Mouse (Mus musculus) cerebral cortex, adult 2 months (tissue): Measurements from ENCODE around the gene Dusp22.

Source experiments
- WGBS: fragments of 180-500 bp; shearing (Covaris S2); methylation state at CpG from one replicate; pipeline ENCODE4 v1.1.7; 2018; 5-methylcytosine and 5-hydroxymethylcytosine counted together

Dusp22 gene

DNA sequence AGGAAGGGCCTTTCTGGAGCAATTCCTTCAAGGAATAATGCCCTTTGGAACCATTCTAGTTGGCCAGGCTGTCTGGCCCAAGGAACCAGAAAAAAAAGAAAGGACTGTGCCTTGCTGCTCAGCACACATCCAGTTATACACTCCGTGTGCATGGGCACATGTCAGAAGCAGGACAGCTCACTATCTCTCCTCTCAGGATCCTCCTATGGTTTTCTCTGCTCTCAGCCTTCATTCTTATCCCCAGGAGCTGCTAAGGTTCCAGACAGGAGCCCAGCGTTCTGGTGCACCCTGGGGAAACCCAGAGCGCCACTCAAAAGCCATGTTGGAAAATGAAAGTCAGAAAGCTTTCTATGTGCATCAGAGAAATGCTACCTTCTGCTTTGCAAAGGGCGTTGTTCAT is 55.8 kb downstream of the Dusp22 start:
- WGBS: 86% methylated on average over 4 of the region's 4 CpGs

DNA sequence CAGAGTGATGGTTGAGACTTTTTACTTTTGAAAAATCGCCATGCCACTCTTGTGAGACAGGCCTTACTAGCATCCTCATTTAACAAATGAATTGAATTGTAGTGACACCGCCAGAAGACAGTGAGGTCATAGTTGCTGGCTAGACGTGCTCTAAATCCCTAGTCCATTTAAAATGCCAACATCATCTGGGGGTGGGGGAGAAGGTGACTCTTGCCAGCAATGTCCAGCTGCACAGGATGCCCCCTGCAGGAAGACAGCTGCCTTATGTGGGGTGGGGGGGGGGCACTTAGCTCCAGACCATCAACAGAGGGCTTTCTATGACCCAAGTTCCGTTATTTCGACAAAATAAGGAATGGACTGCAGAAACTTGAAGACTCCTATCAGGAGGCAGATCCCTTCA is 56.8 kb downstream of the Dusp22 start:
- 69% methylated on average over 5 of the region's 5 CpGs for WGBS

GRCm38 (mm10) chr13:30722601-30723000 is 62.8 kb downstream of the Dusp22 start:
- WGBS: 59% methylated on average over 7 of the region's 7 CpGs

GRCm38 (mm10) chr13:30723258-30723657 is 63.5 kb downstream of the Dusp22 start:
- 85% methylated on average over 5 of the region's 5 CpGs for WGBS

GRCm38 (mm10) chr13:30723858-30724257 is 64.1 kb downstream of the Dusp22 start:
- WGBS: 75% methylated on average over 8 of the region's 8 CpGs

DNA sequence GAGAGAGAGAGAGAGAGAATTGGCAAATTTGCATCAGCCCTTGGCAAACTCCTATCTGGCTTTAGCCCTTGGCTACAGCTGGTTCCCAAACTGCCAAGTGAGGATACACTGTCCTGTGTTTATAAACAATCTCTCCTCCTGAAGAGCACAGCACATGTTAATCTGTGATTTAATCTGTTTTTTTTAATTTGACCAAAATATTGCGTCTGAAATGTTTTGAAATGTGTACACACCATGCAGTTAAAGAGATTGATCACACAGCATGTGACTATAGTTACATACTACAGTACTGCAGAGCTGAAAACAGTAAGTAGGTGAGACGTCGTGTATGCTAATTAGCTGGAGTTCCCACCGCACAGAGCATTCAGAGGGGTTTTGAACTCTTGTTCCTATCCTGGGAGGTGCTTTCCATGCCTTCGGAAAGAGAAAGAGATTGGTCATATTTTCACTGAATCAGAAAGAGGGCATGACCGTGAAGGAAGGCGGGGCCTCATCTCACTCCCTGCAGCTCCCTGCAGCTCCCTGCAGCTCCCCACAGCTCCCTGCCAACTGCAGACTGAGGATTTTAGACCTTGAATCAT is 65.0 kb downstream of the Dusp22 start:
- WGBS: 32% methylated on average over 7 of the region's 7 CpGs

DNA sequence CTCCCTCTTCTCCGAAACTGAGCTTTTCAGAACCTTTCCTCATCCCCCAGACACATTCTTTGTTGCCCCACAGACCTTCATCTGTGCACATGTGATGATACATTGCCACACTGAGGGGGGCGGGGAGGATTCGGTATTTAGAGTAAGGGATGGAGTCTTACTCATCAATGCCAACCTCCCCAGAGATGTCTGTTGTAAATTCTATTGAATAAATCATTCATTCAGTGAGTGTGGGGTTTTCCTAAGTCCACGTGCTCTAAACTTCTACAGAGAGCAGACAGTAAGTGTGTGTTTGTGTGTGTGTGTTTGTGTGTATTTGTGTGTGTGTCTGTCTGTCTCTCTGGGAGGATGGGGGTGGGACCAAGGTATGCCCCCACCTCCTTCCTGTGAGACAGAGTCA is 67.1 kb downstream of the Dusp22 start:
- WGBS: 91% methylated on average over 4 of the region's 4 CpGs

DNA sequence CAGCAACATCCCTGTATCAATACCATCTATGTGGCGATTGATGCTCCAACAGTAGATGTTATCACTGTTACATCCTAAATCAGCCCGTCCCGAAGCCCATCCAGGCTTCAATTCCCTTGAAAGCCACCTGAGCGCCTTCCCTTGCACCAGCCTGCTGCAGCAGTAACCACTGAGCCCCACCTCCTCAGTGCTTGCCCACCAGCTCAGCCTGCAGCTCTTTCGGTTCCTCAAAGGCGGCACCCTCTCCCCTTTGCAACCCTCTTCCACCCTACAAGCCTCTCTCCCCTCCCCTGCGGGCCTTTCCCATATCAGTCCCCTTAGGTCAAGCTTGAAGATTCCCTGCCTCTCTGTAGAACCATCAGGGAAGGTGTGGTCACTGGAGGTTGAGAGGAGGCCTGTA is 68.4 kb downstream of the Dusp22 start:
- 96% methylated on average over 7 of the region's 7 CpGs for WGBS

DNA sequence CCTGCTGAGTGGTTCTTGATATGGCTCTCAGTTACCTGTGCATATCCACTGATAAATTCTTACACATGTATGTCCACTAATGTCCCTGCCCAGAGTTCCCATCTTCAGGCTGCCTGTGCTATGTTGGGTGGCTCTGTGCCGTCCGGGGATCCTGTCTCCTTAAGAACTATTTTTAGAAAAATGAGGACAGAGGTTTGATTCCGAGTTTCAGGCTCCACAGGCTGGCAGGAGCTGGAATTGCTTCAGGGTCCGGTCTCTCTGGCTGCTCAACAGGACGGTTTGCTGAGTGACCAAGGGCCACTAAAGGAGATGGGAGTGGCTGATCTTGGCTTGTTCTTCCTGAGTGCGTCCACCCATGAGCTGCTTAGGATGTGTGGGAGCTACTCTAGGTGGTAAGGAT is 69.4 kb downstream of the Dusp22 start:
- 29% methylated on average over 6 of the region's 6 CpGs for WGBS

DNA sequence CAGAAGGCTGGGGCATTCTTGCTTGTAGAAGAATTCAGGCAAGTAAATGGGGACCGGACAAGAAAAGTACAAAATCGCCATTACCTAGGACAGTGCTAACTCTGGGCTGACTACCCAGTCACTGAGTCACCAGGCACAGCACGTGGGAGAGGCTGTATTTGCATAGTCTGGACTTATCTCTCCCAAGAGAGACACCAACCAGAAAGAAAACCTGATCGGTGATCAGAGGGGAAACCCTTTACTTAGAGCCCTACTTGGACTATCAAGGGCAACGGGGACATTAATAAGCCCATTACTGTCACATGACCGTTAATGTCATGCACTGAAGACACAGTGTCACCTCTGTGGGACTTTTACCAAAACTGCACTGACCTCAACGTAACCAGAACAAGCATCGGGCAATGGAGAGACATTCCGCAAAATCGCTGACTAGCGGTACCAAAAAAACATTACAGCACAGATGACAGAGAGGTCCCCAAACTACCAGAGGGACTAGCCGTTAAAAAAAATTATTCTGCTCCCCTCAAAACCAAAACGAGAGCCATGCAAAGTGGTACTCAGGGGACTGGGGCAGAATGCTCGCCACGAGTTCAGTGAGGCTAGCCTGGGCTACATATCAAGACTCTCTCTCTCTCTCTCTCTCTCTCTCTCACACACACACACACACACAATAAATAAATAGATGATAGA is 70.5 kb downstream of the Dusp22 start:
- WGBS: 85% methylated on average over 15 of the region's 15 CpGs

DNA sequence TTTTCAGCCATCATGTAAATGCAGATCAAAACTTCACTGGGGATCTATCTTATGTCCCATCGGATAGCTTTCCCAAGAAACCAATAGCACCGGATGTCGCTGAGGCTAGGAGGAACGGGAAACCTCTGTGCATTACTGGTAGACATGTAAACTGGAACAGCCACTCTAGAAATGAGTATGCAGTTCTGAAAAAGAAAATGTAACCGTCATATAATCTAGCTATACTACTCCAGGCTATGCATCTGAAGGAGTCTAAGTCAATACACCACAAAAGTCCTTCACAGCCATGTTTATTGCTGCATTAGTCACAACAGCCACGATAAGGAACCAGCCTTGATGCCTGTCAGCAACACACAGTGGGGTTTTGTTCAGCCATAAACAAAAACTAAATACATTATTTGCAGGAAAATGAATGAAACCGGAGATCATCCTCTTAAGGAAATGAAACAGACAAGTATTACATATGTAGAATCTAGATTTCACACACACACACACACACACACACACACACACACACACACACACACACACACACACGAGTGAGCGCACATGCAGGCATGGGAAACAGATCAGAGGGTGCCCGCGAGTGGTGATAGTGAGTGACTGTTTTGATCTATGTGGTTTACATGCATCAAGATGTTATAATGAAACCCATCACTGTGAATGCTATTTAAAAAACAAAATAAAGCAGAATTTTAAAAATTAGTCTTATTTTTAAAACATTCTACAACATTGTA is 73.1 kb downstream of the Dusp22 start:
- WGBS: 89% methylated on average over 11 of the region's 11 CpGs

DNA sequence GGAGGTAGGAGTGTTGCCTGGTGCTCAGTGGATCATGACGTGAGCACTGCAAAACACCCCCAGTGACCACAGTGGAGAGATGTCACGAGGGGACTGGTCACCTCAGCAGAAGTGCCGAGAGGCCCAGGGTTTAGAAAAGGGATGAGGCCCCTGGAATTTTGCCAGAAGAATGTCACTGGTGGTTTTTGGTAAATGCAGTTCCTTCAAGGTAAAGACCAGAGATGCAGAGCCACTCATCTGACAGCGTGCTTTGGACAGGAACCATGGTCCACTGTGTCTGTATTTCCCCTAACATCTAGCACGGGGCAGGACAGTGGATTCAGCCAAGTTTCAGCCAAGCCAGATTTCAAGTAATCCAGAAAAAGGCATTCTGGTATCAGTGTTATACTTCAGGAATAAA is 76.9 kb downstream of the Dusp22 start:
- 90% methylated on average over 5 of the region's 5 CpGs for WGBS

- 92% methylated on average over 2 of the region's 2 CpGs for WGBS
Observed at GRCm38 (mm10) chr13:30737257-30737656, 77.5 kb downstream of the Dusp22 start.

- WGBS: 86% methylated on average over 4 of the region's 4 CpGs
Observed at GRCm38 (mm10) chr13:30738310-30738840, 78.6 kb downstream of the Dusp22 start.

DNA sequence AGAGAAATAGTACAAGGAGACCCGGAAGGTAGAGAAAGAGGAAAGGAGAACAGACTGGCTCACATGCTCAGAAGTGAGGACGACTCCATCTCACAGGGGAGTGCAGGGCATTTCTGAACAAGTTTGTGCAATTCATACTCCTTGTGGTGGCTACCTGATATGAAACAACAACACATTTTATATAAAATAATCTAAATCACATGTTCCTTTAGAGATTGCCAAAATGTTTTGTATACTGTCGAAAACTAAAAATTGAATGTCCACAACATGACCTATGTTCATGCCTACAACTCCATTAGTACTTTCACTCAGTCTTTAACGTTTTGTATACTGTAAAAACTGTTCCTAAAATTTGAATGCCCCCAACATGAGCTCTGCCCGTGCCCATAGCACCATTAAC is 81.4 kb downstream of the Dusp22 start:
- 88% methylated on average over 5 of the region's 5 CpGs for WGBS

GRCm38 (mm10) chr13:30742411-30742970 is 82.7 kb downstream of the Dusp22 start:
- 85% methylated on average over 6 of the region's 6 CpGs for WGBS

DNA sequence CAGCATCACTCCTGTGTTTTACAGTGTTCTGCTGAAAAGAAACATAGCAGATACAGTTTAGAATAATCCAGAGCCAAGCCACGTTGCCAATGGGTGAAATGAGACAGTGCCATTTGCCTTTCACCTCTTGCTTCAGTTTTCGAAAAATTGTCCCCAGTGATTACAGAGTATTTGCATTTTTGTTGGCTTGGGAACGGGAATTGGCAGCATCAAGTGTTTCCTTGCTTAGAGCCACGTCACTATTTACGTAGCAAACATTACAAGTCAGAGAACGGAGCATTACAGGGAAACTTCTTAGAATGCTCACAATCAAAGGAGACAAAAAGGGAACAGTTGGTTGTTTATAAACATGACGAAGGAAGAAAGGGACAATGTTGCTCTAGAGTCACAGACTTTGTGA is 85.3 kb downstream of the Dusp22 start:
- WGBS: 65% methylated on average over 7 of the region's 7 CpGs

DNA sequence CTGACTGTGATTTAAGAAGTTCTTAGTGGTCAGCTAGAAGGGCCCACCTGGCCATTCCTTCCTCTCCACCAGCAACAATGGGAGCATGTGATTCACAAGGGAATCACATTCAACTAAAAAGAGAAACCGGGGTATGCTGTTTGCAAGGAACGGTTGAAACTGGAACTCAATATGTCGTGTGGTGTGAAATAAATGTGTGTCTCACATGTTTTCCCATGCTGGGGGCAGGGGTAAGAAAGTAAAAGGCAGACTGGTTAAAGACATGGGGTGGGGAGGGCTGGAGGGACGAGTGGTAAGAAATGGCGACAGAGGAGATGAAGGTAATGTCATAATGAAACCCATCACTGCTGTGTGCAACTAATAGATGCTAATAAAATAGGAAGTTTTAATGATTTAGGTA is 87.3 kb downstream of the Dusp22 start:
- 87% methylated on average over 5 of the region's 5 CpGs for WGBS

DNA sequence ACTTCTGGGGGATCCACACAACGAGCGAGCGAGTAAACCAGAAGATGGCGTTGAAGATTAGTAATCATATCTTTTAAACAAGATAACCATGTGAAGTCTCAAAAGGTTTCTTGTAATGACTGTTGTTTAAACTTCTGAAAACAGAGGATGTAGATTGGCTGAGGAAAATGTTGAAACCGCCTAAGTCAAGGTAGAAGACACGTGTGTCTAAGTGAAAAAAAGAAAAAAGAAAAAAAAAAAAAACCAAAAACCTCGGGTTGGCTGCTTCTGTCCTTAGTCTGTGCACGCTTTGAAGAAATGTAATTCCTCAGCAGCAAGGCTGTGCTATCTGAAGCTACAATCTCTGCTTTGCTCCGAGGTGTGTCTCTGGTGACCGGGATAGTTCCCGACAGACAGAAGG is 87.7 kb downstream of the Dusp22 start:
- 78% methylated on average over 11 of the region's 11 CpGs for WGBS

GRCm38 (mm10) chr13:30748321-30748720 is 88.5 kb downstream of the Dusp22 start:
- 55% methylated on average over 11 of the region's 11 CpGs for WGBS

- WGBS: 5% methylated on average over 21 of the region's 21 CpGs
Observed at GRCm38 (mm10) chr13:30749021-30749556, 89.3 kb downstream of the Dusp22 start, which contains the start of gene Irf4. Gene Irf4, plus strand, starts transcription at chr13:30749226.

- 8% methylated on average over 11 of the region's 11 CpGs for WGBS
Observed at GRCm38 (mm10) chr13:30749557-30750141, 89.8 kb downstream of the Dusp22 start.
